Mouse (Mus musculus) v-Abl transformed pro-B cells (cell line): Measurements from ENCODE around the gene Krtap5-2.
"Not testable (repeated sequence)": the region's sequence is repeated elsewhere in the genome, so short reads cannot be mapped to it uniquely, and the experiment has no call there.

Source experiments
- in situ Hi-C, 2 experiments: fragments of 400-800 bp; cut with MboI; formaldehyde crosslinking; loops; one replicate each; pipeline ENCODE4 v1.15.1; 2025; ENCODE audit not compliant: unreplicated experiment in 2 of 2

The Krtap5-2 gene

DNA sequence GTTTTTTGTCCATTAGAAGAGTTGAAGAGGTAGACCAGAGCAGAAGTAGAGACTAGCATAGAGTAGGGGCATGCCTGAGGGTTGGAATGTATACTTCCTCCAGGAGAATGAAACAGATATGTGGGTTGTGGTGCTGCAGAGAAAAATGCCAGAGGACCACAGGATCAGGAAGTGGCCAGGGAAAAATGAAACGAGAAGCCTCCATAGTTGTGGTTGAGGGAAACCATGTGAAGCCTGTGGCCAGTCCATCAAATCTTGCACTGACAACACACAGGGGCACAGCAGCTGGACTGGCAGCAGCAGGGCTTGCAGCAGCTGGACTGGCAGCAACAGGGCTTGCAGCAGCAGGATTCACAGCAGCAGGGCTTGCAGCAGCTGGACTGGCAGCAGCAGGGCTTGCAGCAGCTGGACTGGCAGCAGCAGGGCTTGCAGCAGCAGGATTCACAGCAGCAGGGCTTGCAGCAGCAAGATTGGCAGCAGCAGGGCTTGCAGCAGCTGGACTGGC, 32.2 kb downstream of the Krtap5-2 start:
- in situ Hi-C loops = loop anchor here in 1 of 2 experiments (10.0 kb wide), 1 partner anchor 141 kb away; no protein-coding TSS in a partner anchor

DNA sequence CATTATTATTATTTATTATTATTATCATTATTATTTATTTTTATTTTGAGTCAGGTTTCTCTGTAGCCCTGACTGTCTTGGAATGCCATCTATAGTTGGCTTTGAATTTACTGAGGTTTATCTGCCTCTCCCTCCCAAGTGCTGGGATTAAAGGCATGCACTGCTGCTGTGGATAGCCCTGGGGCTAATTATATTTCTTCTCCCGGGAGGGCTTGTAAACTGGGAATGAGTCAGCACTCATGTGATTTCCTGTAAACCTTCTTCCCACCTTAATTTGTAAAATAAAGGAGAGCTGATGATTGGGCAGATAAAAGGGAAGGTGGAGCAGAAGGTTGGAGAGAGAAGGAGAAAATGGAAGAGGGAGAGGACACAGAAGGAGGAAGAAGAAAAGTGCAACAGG, 35.1 kb downstream of the Krtap5-2 start:
- in situ Hi-C loops = loop anchor here in 1 of 2 experiments (10.0 kb wide), 1 partner anchor 144 kb away; no protein-coding TSS in a partner anchor

DNA sequence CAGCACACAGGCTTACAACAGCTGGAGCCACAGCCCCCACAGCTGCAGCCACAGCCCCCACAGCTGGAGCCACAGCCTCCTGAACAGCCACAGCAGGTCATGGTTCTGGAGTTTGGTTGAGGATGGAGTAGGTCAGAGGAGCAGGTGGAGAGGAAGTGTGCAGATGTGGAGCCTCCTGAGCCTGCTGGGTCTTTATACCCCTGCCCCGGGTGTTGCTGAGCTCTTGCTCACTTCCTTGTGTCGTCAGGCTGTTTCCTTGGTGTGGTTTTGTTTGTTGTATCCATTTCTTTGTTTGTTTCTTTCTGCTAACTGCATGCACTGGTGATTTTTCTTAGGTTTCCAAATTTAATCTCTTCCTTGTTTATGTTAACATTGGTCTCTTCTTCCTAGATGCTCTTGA, 39.9 kb downstream of the Krtap5-2 start, which contains the start of gene Gm39115:
Gene Gm39115 (minus strand): TSS at position 101 of the 400 bp plus-strand sequence.
- in situ Hi-C loops = not testable (repeated sequence)

DNA sequence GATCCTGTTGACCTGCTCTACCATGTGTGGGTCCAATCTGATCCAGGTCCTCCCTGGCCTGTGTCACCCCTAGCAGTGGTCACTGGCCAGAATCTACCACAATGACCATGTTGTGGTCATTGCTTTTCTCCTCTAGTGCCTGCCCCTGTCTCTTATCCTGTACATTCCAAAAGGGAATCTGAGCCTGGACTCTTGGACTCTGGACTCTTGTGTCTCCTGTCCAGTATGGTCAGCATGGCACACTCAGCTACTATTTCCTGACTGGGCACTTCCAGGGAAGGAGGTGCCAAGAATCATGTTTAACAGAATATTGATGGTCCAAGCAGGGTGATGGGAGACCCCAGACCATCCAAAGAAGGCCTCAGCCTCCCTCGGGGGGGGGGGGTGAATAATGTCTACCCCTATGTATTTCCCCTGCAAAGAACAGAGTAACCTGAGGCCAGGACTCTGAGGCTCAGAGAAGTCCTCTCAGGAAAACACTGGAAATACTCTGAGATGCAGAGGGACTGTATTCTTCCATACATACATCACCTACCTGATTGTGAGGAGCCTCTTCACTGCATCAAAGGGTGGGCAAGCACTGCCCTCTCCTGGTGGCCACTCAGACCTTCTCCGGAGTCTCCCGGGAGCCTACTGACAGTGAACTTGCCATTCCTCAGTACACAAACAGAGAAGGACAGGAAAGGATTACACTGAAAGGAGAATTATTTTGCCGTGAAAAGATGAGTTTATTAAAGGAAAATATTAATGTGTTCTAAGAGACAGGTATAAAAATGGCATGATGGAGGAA, 41.4 kb downstream of the Krtap5-2 start:
- in situ Hi-C loops = no loop called here

DNA sequence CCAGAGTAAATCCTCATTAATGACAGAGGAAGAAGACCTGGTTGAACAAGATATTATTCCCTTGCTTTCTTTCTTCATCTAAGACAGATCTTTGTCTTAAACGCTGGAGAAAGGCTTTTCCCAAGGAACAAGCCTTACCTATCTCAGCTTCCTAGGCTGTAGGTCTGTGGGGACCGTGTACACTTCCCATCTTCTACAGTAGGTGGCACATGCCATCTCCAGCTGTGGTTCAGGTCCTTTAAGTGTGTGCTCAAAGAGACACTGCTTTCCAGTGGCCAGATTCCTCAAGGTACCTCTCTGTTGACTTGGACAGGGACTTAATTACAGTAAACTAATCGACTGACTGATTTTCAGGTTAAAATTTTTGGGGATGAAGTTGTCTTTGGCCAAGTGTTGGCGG, 47.0 kb downstream of the Krtap5-2 start:
- in situ Hi-C loops = no loop called here
